Mouse (Mus musculus): ENCODE data around the gene Sema3b. TPM values are rescaled to one million over a fixed set of nuclear protein-coding genes. Genes with fewer than 3 reads are reported as not detected.

Sema3b gene
- polyA plus RNA-seq (2015; fragmentation: Nextera tagmentation; extraction: Ambion mirVana) = 8.3 and 8.7 TPM in 2 replicates

GRCm38 (mm10) chr9:107608741-107609432 is at the start of gene Sema3b:
Sema3b (minus strand) TSS chr9:107609229.

GRCm38 (mm10) chr9:107635279-107636028 is 26.4 kb upstream of the Sema3b start, which contains the start of gene Gnai2:
Gnai2 (minus strand) TSS chr9:107635367.

GRCm38 (mm10) chr9:107586974-107587832 is 21.8 kb downstream of the Sema3b start, which contains the start of gene Ifrd2:
Ifrd2 (plus strand) TSS chr9:107587642.

GRCm38 (mm10) chr9:107580501-107581317 is 28.3 kb downstream of the Sema3b start, which contains the start of gene Hyal3:
Hyal3 (plus strand) TSS chr9:107580818.

GRCm38 (mm10) chr9:107578587-107578986 is 30.4 kb downstream of the Sema3b start, which contains the start of gene Naa80:
Naa80 (plus strand) TSS chr9:107578887.

GRCm38 (mm10) chr9:107576357-107577107 is 32.5 kb downstream of the Sema3b start, which contains the start of gene Hyal1:
Hyal1 (plus strand) TSS chr9:107576927.

GRCm38 (mm10) chr9:107567702-107568319 is 41.2 kb downstream of the Sema3b start, which contains the start of gene Hyal2:
Hyal2 (plus strand) TSS chr9:107567945.

GRCm38 (mm10) chr9:107563029-107563581 is 45.9 kb downstream of the Sema3b start, which contains the start of gene Tusc2:
Tusc2 (plus strand) TSS chr9:107563255.

GRCm38 (mm10) chr9:107551117-107551889 is 57.7 kb downstream of the Sema3b start, which contains the start of gene Rassf1:
Rassf1 (plus strand) TSS chr9:107551555.

Other genes with a start within 250 kb of the Sema3b start
- 0.35 and 0.52 TPM in 2 replicates for gene Cacna2d2, start 209.6 kb downstream of the Sema3b start, polyA plus RNA-seq (2015; fragmentation: Nextera tagmentation; extraction: Ambion mirVana)
- gene Tmem115, start 75.3 kb downstream of the Sema3b start, polyA plus RNA-seq (2015; fragmentation: Nextera tagmentation; extraction: Ambion mirVana) = 43.7 and 54.5 TPM in 2 replicates
- 40.5 and 46.6 TPM in 2 replicates for gene Cyb561d2, start 67.0 kb downstream of the Sema3b start, polyA plus RNA-seq (2015; fragmentation: Nextera tagmentation; extraction: Ambion mirVana)
- 25.7 and 33.2 TPM in 2 replicates for gene Nprl2, start 67.0 kb downstream of the Sema3b start, polyA plus RNA-seq (2015; fragmentation: Nextera tagmentation; extraction: Ambion mirVana)
- 0.87 and 0.88 TPM in 2 replicates for gene Zmynd10, start 61.9 kb downstream of the Sema3b start, polyA plus RNA-seq (2015; fragmentation: Nextera tagmentation; extraction: Ambion mirVana)
- gene Rassf1, start 57.7 kb downstream of the Sema3b start, polyA plus RNA-seq (2015; fragmentation: Nextera tagmentation; extraction: Ambion mirVana) = 34.4 and 42.2 TPM in 2 replicates
- 63.2 and 71.2 TPM in 2 replicates for gene Tusc2, start 46.0 kb downstream of the Sema3b start, polyA plus RNA-seq (2015; fragmentation: Nextera tagmentation; extraction: Ambion mirVana)
- gene Hyal2, start 41.3 kb downstream of the Sema3b start, polyA plus RNA-seq (2015; fragmentation: Nextera tagmentation; extraction: Ambion mirVana) = 46.1 and 48.2 TPM in 2 replicates
- gene Hyal1, start 32.3 kb downstream of the Sema3b start, polyA plus RNA-seq (2015; fragmentation: Nextera tagmentation; extraction: Ambion mirVana) = 2.8 and 4.5 TPM in 2 replicates
- gene Naa80, start 30.3 kb downstream of the Sema3b start, polyA plus RNA-seq (2015; fragmentation: Nextera tagmentation; extraction: Ambion mirVana) = 13.4 and 16.0 TPM in 2 replicates
- gene Hyal3, start 28.4 kb downstream of the Sema3b start, polyA plus RNA-seq (2015; fragmentation: Nextera tagmentation; extraction: Ambion mirVana) = 0.85 and 1.5 TPM in 2 replicates
- gene Ifrd2, start 21.6 kb downstream of the Sema3b start, polyA plus RNA-seq (2015; fragmentation: Nextera tagmentation; extraction: Ambion mirVana) = 20.0 and 31.8 TPM in 2 replicates
- 258 and 304 TPM in 2 replicates for gene Gnai2, start 26.1 kb upstream of the Sema3b start, polyA plus RNA-seq (2015; fragmentation: Nextera tagmentation; extraction: Ambion mirVana)
- gene Slc38a3, start 60.3 kb upstream of the Sema3b start, polyA plus RNA-seq (2015; fragmentation: Nextera tagmentation; extraction: Ambion mirVana) = 5.0 TPM in 2 replicates
- gene Gnat1, start 70.5 kb upstream of the Sema3b start, polyA plus RNA-seq (2015; fragmentation: Nextera tagmentation; extraction: Ambion mirVana) = 0.40 and 1.9 TPM in 2 replicates
- 5.7 and 6.2 TPM in 2 replicates for gene Sema3f, start 101.2 kb upstream of the Sema3b start, polyA plus RNA-seq (2015; fragmentation: Nextera tagmentation; extraction: Ambion mirVana)
- gene Rbm5, start 161.8 kb upstream of the Sema3b start, polyA plus RNA-seq (2015; fragmentation: Nextera tagmentation; extraction: Ambion mirVana) = 54.4 and 75.5 TPM in 2 replicates